Mouse (Mus musculus) right cerebral cortex, postnatal 4 days (tissue): Measurements from ENCODE around the gene Tspan18.

Experiments used
- DNase-seq: peaks from one replicate; pipeline ENCODE4 v3.0.0-alpha.2; 2022

The Tspan18 gene

GRCm38 (mm10) chr2:93335996-93336395, 1.7 kb upstream of the Tspan18 start:
- DNase-seq: no peak

GRCm38 (mm10) chr2:93333241-93333816, 976 bp downstream of the Tspan18 start:
- peak; percentile 94 for DNase-seq

DNA sequence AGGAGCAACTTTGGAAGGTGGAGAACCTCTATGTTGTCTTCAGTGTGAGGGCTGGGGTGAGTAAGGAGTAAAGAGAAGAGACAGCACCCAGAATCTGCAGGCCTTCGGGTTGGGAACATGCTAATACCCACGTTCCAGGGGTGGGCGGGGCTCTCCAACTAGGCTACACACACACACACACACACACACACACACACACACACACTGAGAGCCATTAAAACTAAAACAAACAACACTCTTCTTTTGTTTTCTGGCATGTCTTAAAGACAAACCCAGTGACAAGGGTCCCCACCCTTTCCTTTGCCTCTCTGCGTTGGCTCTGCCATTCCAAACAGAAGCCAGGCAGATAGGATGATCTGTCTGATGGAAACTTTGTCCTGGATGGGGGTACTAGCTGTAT, 2.0 kb downstream of the Tspan18 start:
- no peak for DNase-seq

DNA sequence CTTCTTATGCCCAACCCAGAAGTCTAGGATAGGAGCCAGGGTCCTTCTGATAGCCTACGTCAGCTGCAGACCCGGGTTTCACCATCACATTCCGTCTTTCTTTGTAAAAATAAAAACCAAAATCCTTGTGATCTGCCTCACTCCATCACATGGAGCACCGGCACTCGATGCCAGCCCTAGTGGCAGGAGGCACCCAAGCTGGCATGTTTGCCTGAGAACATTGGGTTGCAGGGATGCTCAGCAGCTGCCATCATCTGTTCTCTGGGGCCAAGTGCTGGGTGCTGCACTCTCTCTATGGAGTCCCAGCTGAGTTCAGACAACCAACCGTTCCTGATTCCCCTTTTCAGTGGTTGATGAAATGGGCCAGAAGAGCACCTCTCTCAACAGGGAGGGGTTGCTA, 3.2 kb downstream of the Tspan18 start:
- DNase-seq: no peak

DNA sequence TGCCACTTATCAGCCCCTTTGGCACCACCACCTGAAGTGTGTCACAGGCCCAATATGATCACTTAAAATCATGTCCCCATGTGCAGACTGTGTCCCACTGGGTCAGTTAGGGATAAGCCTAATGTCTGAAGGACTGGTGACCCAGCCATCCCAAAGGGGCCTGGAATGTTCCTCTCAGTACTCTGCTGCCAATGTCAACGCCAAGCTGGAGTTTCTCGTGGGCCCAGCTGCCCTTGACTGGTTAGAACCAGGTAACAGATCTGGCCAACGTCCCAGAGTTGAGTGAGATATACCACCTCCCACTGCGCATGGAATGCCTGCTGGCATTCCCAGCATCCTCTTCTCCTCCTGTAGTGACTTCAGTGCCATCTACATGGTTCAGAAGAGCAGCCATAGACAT, 5.2 kb downstream of the Tspan18 start:
- no peak for DNase-seq

GRCm38 (mm10) chr2:93327915-93328555, 6.3 kb downstream of the Tspan18 start:
- no peak for DNase-seq

DNA sequence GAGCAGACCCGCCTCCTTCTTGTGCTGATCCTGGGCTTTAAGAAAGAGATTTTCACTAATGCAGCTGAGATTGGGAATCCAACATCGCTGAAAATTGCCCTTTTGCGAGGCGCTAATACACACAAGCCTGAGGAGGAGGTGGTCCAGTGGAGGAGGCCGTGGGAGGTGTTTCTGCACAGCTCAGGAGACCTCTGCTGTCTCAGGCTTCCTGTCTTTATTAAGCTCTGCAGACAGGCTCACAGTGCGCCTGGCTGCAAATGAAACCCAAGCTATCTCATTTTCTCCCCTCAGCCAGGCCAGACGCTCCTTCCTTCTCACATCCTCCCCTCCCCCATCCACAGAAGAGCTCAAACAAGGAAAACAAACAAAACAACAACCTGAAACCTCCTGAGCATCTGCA, 9.6 kb downstream of the Tspan18 start:
- DNase-seq: no peak

DNA sequence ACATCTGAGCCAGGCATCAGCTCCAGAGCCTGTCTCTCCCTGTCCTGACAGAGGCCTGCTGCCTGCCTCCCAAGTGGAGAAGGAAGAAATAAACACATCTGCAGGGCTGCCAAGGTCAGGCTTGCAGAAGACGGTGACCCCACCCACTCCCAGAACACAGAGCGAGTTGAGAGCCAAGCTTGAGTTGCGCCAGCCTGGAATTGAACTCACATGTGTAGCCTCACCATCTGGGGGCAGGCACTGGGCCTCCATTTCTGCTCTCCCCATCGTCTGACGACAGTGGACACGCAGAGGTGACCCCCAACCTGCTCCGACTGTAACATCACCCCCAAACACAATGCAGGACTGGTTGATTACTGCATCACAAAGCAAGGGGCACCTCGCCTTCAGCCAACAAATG, 12.4 kb downstream of the Tspan18 start:
- DNase-seq: no peak

DNA sequence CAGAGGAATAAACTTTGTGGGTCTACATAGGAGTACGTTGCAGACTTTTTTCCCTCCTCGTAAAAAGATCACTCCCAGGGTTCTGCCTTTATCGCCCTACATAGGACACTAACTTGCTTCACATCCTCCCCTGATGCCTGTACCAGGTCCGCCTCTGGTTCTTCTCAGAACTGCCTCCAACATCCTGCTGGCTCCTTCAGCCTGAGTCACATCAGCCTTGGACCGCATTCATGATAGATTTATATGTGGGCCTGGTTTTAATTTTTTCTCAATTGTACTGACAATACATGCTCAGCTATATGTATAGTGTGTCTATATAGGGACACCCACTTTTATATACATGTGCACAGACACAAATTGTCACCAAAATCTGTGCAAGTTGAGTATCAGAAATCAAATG, 14.0 kb downstream of the Tspan18 start:
- DNase-seq: no peak

GRCm38 (mm10) chr2:93319598-93319997, 14.7 kb downstream of the Tspan18 start:
- no peak for DNase-seq

DNA sequence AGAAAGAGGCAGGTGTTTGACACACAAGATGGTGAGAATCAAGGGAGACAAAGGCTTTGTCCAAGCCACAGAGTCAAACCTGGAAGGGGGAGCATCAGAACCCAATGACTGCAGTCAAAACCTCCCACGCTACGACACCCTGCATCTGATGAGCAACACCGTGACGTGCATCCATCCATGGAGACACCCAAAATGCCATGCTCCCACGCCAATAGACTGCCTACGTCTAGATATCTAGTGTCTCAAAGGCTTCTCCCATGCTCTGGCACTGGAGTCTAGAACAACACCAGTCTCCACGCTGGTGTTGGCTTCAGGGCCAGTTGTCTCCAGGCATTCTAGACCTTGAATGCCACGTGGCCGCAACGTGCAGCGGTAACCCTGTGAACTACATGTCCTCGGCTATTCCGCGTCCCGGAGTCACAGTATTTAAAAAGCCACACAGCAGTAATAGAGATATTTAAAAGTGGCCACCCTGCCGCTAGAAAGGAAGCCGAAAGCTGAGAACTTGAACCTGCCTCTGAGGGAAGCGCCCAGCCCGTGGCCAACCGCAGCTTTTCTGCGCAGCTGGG, 15.4 kb downstream of the Tspan18 start:
- DNase-seq: no peak

GRCm38 (mm10) chr2:93313768-93314632, 20.3 kb downstream of the Tspan18 start:
- DNase-seq: no peak

GRCm38 (mm10) chr2:93312458-93312857, 21.8 kb downstream of the Tspan18 start:
- DNase-seq: no peak

GRCm38 (mm10) chr2:93309724-93310413, 24.4 kb downstream of the Tspan18 start:
- no peak for DNase-seq

DNA sequence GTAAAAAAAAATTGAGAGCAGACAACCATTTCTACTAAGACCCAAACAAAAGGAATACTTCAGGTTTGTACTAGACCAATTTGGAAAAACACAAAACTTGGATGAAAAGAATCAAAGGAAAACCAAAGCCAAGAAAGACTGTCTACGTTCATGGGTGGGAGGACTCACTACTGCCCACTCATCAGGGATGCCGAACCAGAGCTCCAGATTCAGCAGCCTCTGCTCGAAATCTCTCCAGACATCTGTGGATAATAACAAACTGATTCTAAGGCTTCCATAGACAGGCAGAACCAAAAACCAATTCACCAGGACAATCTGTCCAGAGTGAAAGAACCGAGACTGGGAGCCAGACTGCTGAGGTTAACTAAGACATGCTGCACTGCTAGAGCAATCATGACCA, 27.4 kb downstream of the Tspan18 start:
- DNase-seq: no peak

GRCm38 (mm10) chr2:93304273-93304634, 30.1 kb downstream of the Tspan18 start:
- DNase-seq: no peak

- DNase-seq: no peak
Measured at GRCm38 (mm10) chr2:93303585-93304272, 30.6 kb downstream of the Tspan18 start.

- no peak for DNase-seq
Measured at GRCm38 (mm10) chr2:93303260-93303584, 31.1 kb downstream of the Tspan18 start.

- DNase-seq: no peak
Measured at GRCm38 (mm10) chr2:93297656-93298055, 36.6 kb downstream of the Tspan18 start.

DNA sequence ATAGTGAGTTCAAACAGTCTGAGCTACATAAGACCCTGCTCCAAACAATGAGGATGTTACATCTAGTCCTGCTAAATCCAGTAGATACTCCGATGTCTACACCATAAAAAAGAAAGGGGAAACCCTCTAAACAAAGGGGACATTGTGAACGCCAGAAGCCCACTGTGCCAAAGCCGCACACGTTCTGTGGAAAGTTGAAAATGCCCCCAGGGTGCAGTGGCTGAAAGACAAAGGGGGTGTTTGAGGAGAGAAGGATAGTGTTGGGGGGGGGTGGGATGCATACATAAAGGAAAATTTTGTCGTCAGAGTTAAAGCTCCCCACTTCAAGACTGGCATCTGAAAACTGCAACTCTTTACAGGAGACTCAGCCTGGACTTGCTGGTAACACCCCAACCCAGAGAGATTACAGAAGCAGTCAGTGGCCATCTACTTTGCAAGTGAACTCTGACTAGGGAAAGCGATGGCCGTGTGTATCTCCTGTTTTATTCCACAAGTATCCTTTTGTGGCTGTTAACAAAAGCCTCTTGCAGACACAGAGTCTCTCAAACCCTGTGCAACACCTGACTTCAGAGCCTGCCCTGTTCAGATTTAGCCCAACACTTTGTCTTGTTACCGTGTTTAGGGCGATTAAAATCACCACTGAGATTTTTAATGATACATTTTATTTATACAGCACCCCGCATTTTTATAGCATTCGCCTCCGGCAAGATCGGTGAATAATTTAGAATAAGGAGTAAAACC, 42.9 kb downstream of the Tspan18 start:
- no peak for DNase-seq

GRCm38 (mm10) chr2:93290345-93291118, 43.8 kb downstream of the Tspan18 start:
- DNase-seq: no peak
